Mouse (Mus musculus) heart, adult 2 months (tissue): ENCODE results near the gene 3110009E18Rik. TPM values are rescaled to one million over a fixed set of nuclear protein-coding genes. Genes with fewer than 3 reads are reported as not detected.

Experiments used
- DNase-seq, 2 experiments: peaks; one replicate each; pipeline ENCODE4 v3.0.0; 2021
- H3K27ac ChIP-seq: fragments of 200-600 bp; 2 replicates; pipeline ENCODE4 v1.8.1; 2022
- H3K27me3 ChIP-seq: fragments of 200-500 bp; 2 replicates; pipeline ENCODE4 v1.6.1; 2012; ENCODE audit warnings: mild to moderate bottlenecking, low read length, inconsistent platforms, mixed read lengths; ENCODE audit not compliant: control insufficient read depth, insufficient read depth
- H3K36me3 ChIP-seq: fragments of 200-500 bp; 2 replicates; pipeline ENCODE4 v1.6.1; 2012; ENCODE audit warnings: low read length, inconsistent platforms; ENCODE audit not compliant: control insufficient read depth, insufficient read depth
- H3K4me1 ChIP-seq: fragments of 200-500 bp; 2 replicates; pipeline ENCODE4 v1.6.1; 2011; ENCODE audit warnings: low read length; ENCODE audit not compliant: control insufficient read depth, insufficient read depth
- H3K4me3 ChIP-seq: fragments of 200-600 bp; 2 replicates; pipeline ENCODE4 v1.8.1; 2022
- H3K79me2 ChIP-seq: fragments of 200-500 bp; replicated peaks from 2 replicates; pipeline ENCODE4 v1.6.1; 2012; ENCODE audit warnings: mild to moderate bottlenecking, inconsistent platforms, low read length, moderate library complexity, mixed read lengths; ENCODE audit not compliant: control insufficient read depth, insufficient read depth
- H3K9ac ChIP-seq: fragments of 200-500 bp; 2 replicates; pipeline ENCODE4 v1.6.1; 2012; ENCODE audit warnings: low read depth, mild to moderate bottlenecking, control low read depth, inconsistent platforms, low read length, mixed read lengths
- CTCF ChIP-seq: fragments of 200-600 bp; IDR thresholded peaks from 2 replicates; pipeline ENCODE4 v1.8.1; 2022; ENCODE audit warnings: antibody characterized with exemption, mild to moderate bottlenecking, moderate library complexity
- EP300 ChIP-seq: fragments of 200-500 bp; IDR thresholded peaks from 2 replicates; pipeline ENCODE4 v1.6.1; 2011; ENCODE audit warnings: low read depth, low read length, control low read depth; ENCODE audit not compliant: insufficient read depth
- POLR2A ChIP-seq: fragments of 200-500 bp; IDR thresholded peaks from 2 replicates; pipeline ENCODE4 v1.6.1; 2011; ENCODE audit warnings: mild to moderate bottlenecking, low read depth, low read length, control low read depth; ENCODE audit not compliant: insufficient read depth
- WGBS: fragments of 180-500 bp; shearing (Covaris S2); methylation state at CpG from one replicate; pipeline ENCODE4 v1.1.7; 2018; 5-methylcytosine and 5-hydroxymethylcytosine counted together
- intact Hi-C: fragments of 180-260 bp; cut with DNase I; formaldehyde crosslinking; loops from one replicate; pipeline ENCODE4 v1.15.1; 2025
- long read RNA-seq: library from polyadenylated mRNA; stranded (forward); transcript quantifications from one replicate; pipeline ENCODE4 v2.0.0, GENCODE M21; 2021
- polyA plus RNA-seq: library from polyadenylated mRNA; depleted of rRNA; stranded (reverse); fragments of >200 nt; gene quantifications from 2 replicates; pipeline ENCODE4 v1.2.3, GENCODE M21; 2012; rRNA removed
- total RNA-seq, 2 experiments: library from RNA; stranded (reverse); gene quantifications; 2 replicates each; pipeline ENCODE4 v1.2.3; 2021

The 3110009E18Rik gene
- 1 to 10 TPM; 5.2 to 5.8 TPM for total RNA-seq
- 2.5 and 4.8 TPM in 2 replicates for polyA plus RNA-seq
- long read RNA-seq, partial matches to known transcripts: 0 of 2 reads
- long read RNA-seq, other reads (novel, unspliced or antisense): 1 of 2 reads

DNA sequence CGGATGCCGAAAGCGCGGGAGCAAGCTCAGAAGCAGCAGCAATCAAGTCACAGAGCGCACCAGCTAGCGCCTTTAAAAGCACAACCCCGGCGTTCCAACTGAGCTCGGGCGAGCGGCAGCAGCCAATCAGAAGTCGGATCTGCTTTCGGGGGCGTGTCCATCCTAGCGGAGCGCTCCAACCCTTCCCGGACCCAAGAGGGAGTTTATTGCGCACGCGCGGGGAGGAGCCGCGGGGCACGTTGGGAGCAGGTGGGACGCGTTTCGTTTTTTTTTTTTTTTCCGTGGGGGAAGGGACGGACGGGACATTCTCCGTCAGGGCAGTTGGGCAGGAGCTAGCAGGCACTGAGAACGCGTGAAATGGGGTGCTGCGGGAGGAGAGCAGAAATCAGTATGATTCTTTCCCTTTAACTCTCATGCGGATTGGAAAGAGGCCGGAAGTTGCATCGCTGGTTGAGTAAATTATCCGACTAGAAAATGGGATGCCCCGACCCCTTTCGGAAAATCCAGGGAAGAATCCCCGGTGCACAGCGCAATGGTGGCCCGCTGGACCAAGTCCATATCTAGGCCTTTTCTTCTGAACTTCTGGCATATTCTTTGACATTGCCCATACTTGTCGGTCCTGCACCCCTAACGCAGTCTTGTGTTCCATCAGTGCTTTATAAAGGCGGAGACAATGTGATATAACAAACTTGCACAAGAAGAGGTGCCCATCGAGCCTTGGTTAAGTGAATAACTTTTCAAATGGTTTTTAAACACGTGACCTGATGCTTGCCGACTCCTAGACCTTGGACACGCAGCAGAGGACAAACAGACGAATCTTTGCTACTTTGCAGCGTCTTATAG is at the start of gene 3110009E18Rik, which contains the start of gene Dbi:
3110009E18Rik (plus strand) TSS at position 219 of the 843 bp plus-strand sequence.
Dbi (minus strand) TSS at position 110 of the 843 bp plus-strand sequence.
- intact Hi-C loops: loop anchor here (5.0 kb wide), 1 partner anchor 284 kb away; the partner anchor contains the start of gene Ptpn4
- WGBS: 1% methylated on average over 52 of the region's 52 CpGs
- Histone ChIP-seq H3K27ac (peak within 1 kb of the TSS; percentile 96), H3K4me3 (peak within 1 kb of the TSS; percentile 83), H3K27me3 (no peaks in the 10 kb centered on the region), H3K79me2 (no peaks in the 10 kb centered on the region), H3K36me3 (peaks cover 4% of the 10 kb centered on the region), H3K9ac (peak within 1 kb of the TSS; percentile 72), H3K4me1 (peaks cover 13% of the 10 kb centered on the region)
- peak; percentile 95 to 99 for DNase-seq
- TF ChIP-seq EP300 (peak; percentile 92), POLR2A (peak; percentile 92), CTCF (peak; percentile 25)

DNA sequence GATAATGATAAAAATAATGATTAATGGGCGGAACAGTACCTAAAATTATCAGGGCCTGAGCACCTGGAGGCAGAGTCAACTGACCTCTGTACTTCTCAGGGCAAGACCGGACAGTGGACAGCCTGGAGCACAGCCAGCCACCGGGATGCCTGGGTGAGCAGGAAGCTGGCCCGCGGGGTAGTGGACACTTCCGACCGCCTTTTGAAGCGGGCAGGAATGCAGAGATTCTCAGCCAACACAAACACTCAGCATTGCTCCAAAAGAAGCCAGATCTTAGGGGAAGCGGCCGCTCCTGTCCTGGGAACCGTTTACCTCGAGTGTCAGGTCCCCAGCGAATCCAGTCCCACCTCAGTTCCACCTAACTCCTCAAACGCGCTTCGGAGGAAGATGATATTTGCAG is 48.1 kb upstream of the 3110009E18Rik start:
- Histone ChIP-seq H3K4me1 (peaks cover 2% of the 10 kb centered on the region; the same call in 1 of the 2 replicates), H3K27ac (no peak overlapping the region; the same call in 1 of the 2 replicates), H3K9ac (peak overlapping the region; percentile 56), H3K27me3 (no peaks in the 10 kb centered on the region), H3K36me3 (no peaks in the 10 kb centered on the region), H3K4me3 (peak overlapping the region; percentile 45), H3K79me2 (no peaks in the 10 kb centered on the region)
- WGBS: 4% methylated on average over 16 of the region's 16 CpGs
- TF ChIP-seq EP300 (no peak), POLR2A (no peak), CTCF (no peak)
- intact Hi-C loops: no loop called here
- DNase-seq: peak; percentile 49 to 55

DNA sequence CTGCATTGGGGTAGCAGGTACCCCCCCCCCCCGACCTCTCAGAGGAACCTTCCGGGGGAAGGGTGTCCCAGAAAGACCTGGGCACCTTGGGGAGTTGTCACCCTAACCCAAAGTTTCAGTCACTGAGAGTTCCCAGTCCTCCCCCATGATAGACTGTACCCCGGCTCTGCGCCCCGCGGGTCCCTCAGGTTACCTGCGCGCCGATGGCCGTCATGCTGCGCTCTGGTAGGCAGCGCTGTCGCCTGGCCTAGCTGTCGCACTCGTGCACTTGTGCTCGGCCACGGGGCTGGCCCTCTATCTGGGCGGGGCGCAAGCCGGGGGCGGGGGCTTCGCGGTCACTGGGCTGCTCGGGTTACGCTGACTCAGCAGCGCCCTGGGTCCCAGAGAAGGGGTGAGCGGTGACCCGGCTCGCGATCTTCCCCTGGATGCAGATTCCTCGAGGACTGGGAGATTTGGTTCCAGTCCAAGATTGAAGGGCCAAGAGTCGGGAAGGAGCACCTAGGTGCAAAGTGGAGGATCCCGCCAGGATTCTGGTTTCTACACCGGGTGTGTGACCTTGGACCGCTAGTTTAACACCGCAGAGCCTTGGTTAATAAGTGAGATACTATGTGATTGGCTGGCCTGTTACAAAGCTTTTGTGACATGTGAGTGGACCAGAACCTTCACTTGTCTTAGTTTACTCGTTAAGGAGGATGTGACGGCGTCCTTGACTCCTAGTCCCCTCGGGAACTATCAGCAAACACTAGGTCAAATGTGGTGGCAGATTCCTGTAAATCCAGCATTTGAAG is 47.3 kb upstream of the 3110009E18Rik start, which contains the start of gene Tmem37:
Tmem37 (minus strand) TSS at position 556 of the 788 bp plus-strand sequence.
- H3K4me1 ChIP-seq: peaks cover 2% of the 10 kb centered on the region; the same call in 1 of the 2 replicates
- no peaks in the 10 kb centered on the region for H3K79me2 ChIP-seq
- peak within 1 kb of the TSS; percentile 61 for H3K9ac ChIP-seq
- WGBS: 6% methylated on average over 40 of the region's 40 CpGs
- peak; percentile 81 to 85 for DNase-seq
- TF ChIP-seq EP300 (no peak), CTCF (no peak), POLR2A (0 out of 2 replicates have a peak, but pooled peaks have one; percentile 9)
- no peaks in the 10 kb centered on the region for H3K27me3 ChIP-seq
- peak within 1 kb of the TSS; percentile 40; the same call in 1 of the 2 replicates for H3K27ac ChIP-seq
- intact Hi-C loops: no loop called here
- H3K4me3 ChIP-seq: peak within 1 kb of the TSS; percentile 45
- no peaks in the 10 kb centered on the region for H3K36me3 ChIP-seq

DNA sequence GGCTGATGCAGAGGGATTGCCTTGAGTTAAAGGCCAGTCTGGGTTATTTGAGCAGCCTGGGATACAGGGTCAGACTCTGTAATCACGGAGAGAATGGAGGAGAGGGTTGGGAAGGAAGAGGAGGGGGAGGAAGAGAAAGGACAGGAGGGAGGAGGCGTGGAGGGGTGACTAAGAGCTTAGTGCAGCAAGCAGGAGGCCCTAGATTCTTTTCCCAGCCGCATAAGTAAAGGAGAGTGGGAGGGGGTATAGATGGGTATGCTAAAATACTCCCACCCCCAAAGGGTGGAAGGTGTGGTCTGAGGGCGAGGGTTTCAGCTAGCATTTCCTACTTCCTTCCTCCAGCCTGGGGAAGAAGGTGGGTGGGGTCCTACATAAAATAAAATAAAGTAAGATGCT is 46.7 kb upstream of the 3110009E18Rik start:
- no peaks in the 10 kb centered on the region for H3K27me3 ChIP-seq
- 32% methylated on average over 4 of the region's 4 CpGs for WGBS
- TF ChIP-seq CTCF: no peak
- DNase-seq: no peak
- H3K36me3 ChIP-seq: no peaks in the 10 kb centered on the region
- H3K4me1 ChIP-seq: peaks cover 2% of the 10 kb centered on the region; the same call in 1 of the 2 replicates
- H3K9ac ChIP-seq: no peak overlapping the region
- no peak overlapping the region; the same call in 1 of the 2 replicates for H3K4me3 ChIP-seq
- intact Hi-C loops: no loop called here
- H3K79me2 ChIP-seq: no peaks in the 10 kb centered on the region
- H3K27ac ChIP-seq: no peak overlapping the region; the same call in 1 of the 2 replicates

DNA sequence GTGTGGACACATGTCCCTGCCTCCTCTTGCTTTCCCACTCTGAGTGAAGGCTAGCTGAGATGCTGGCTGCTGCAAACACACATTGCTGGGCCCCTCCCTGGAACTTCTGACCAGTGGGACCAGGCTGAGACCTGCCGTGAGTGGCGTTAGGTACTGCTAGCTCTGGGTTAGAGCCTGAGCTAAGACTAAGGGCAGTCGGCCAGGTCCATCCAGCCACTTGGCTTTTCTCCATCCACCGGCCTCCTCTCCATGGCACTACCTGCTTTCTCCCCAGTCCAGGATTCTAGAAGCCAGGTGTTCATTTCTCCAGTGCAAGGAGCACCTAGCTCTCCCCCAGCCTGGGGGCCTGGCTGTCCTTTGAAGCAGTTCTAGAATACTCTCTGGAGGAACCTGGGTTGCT is 46.1 kb upstream of the 3110009E18Rik start:
- no peak overlapping the region for H3K9ac ChIP-seq
- DNase-seq: peak in 1 of 2 experiments; percentile 37
- no peaks in the 10 kb centered on the region for H3K79me2 ChIP-seq
- H3K36me3 ChIP-seq: no peaks in the 10 kb centered on the region
- no peak overlapping the region for H3K27ac ChIP-seq
- WGBS: 50% methylated on average over 4 of the region's 4 CpGs
- peaks cover 2% of the 10 kb centered on the region; the same call in 1 of the 2 replicates for H3K4me1 ChIP-seq
- TF ChIP-seq EP300 (no peak), POLR2A (no peak), CTCF (no peak)
- intact Hi-C loops: no loop called here
- H3K4me3 ChIP-seq: no peak overlapping the region
- H3K27me3 ChIP-seq: no peaks in the 10 kb centered on the region
